Mouse (Mus musculus) heart, postnatal 0 days (tissue): ENCODE measurements around the gene Barhl1.

ENCODE experiments used
- CTCF ChIP-seq: IDR thresholded peaks from 2 replicates; pipeline ENCODE4 v1.5.1; 2016; ENCODE audit warnings: antibody characterized with exemption, control low read depth, low read depth
- EP300 ChIP-seq: IDR thresholded peaks from 2 replicates; pipeline ENCODE4 v1.6.1; 2016; ENCODE audit warnings: antibody characterized with exemption, low read depth

GRCm38 (mm10) chr2:28946312-28946711 is 29.8 kb upstream of the Barhl1 start:
- TF ChIP-seq EP300 = no peak
- TF ChIP-seq CTCF = no peak
